Mouse (Mus musculus) lung, embryonic 16.5 days (tissue): ENCODE measurements at regions not wholly inside any gene's neighbourhood (a gene's known extent, or its start where the extent isn't known, plus 50 kb on each side); places are given as distances from the start of the nearest gene placed in this dataset.

Experiments
- ATAC-seq: fragments of 200-750 bp; cut with Nextera tagmentation; 2 replicates; pipeline ENCODE4 v1.8.0; 2017; ENCODE audit warnings: low read depth, mild to moderate bottlenecking, moderate library complexity
- H3K27ac ChIP-seq: fragments of 300-500 bp; sonication (generic); 2 replicates; pipeline ENCODE4 v1.5.1; 2014; ENCODE audit warnings: mild to moderate bottlenecking, control low read depth, low read length
- H3K27me3 ChIP-seq: fragments of 300-500 bp; sonication (generic); 2 replicates; pipeline ENCODE4 v1.6.1; 2014; ENCODE audit warnings: low read depth, low read length, mixed read lengths; ENCODE audit not compliant: control insufficient read depth, insufficient read depth
- H3K36me3 ChIP-seq: fragments of 300-500 bp; sonication (generic); 2 replicates; pipeline ENCODE4 v1.6.1; 2014; ENCODE audit warnings: low read length; ENCODE audit not compliant: control insufficient read depth, insufficient read depth
- H3K4me1 ChIP-seq: fragments of 300-500 bp; sonication (generic); replicated peaks from 2 replicates; pipeline ENCODE4 v1.6.1; 2014; ENCODE audit warnings: low read length, mixed read lengths; ENCODE audit not compliant: control insufficient read depth, insufficient read depth
- H3K4me2 ChIP-seq: fragments of 300-500 bp; sonication (generic); 2 replicates; pipeline ENCODE4 v1.6.1; 2014; ENCODE audit warnings: low read depth, low read length, control low read depth
- H3K4me3 ChIP-seq: fragments of 300-500 bp; sonication (generic); 2 replicates; pipeline ENCODE4 v1.5.1; 2014; ENCODE audit warnings: mild to moderate bottlenecking, low read length, control low read depth
- H3K9ac ChIP-seq: fragments of 300-500 bp; sonication (generic); 2 replicates; pipeline ENCODE4 v1.6.1; 2014; ENCODE audit warnings: low read length, control low read depth
- H3K9me3 ChIP-seq: fragments of 300-500 bp; sonication (generic); 2 replicates; pipeline ENCODE4 v1.6.1; 2016; ENCODE audit warnings: low read length; ENCODE audit not compliant: control insufficient read depth
- WGBS: fragments of 180-500 bp; shearing (Covaris S2); extraction: QIAGEN DNeasy Blood & Tissue Kit; methylation state at CpG from one replicate; pipeline ENCODE4 v1.1.7; 2014; 5-methylcytosine and 5-hydroxymethylcytosine counted together

DNA sequence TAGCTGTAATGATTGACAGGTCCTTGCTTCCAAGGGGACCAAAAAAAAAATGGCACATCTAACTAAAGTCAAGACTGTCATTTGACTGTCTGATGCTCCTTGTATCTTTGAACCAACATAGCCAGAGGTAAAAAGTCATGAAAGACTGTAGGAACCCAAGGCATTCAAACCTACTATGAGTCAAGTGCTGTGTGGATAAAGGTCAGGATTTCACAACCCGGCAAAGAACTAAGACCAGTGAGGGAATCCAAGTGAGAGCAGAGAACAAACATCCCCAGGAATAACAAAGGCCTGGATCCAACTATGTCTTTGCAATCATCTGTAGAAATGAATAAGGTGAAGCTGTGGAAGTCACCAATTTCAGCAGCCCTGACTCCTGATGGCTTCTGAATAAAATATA is 218.2 kb upstream of the Usp24 start:
- no peak overlapping the region for H3K9ac ChIP-seq
- no peak overlapping the region for H3K4me2 ChIP-seq
- H3K36me3 ChIP-seq = no peaks in the 10 kb centered on the region
- peaks cover 8% of the 10 kb centered on the region for H3K4me1 ChIP-seq
- H3K9me3 ChIP-seq = no peaks in the 10 kb centered on the region
- no peak overlapping the region for H3K27ac ChIP-seq
- no peak overlapping the region for H3K4me3 ChIP-seq
- ATAC-seq = no peak
- 93% methylated on average over 1 of the region's 1 CpGs for WGBS
- no peaks in the 10 kb centered on the region for H3K27me3 ChIP-seq

DNA sequence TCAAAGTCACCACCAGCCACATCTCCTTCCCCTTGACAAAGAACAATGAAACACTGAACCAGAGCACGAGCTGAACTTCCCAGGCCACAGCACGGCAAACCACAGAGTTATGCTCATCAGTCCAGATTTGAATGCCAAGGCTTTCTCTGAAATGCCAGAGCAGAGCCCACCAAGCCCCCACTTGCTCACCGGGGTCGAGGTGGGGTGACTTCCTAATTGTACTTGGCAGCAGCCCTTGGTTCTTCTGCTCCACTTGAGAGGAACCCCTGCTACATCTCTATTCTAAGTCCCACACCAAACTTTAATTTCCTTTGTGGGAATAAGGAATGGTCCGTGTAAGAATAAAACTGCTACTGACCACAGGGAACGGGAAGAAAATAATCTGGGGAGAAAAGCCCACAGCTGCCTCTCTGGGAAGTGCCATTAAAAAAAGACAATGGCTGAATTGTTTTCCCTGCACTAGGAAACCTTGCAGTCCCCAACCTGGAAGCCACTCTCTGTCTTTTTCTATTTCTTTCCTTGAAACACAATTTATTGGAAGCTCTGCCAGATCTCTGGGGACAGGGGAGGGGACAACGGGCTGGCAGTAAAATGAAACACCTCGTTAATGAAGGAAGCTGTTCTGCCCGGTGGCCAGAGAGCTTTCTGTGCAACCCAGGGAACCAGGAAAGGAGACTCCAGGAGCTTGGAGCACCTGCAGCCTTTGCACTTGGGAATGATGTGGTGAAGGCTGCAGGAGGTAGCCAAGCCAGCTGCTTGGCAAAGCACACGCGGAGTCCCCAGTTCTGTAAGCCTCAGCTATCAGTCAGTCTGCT is 215.6 kb upstream of the Usp24 start:
- WGBS = 53% methylated on average over 11 of the region's 11 CpGs
- Histone ChIP-seq H3K4me2 (no peak overlapping the region), H3K4me3 (no peak overlapping the region), H3K4me1 (peaks cover 8% of the 10 kb centered on the region), H3K9me3 (no peaks in the 10 kb centered on the region), H3K9ac (no peak overlapping the region), H3K36me3 (no peaks in the 10 kb centered on the region), H3K27ac (no peak overlapping the region), H3K27me3 (no peaks in the 10 kb centered on the region)
- ATAC-seq = no peak

DNA sequence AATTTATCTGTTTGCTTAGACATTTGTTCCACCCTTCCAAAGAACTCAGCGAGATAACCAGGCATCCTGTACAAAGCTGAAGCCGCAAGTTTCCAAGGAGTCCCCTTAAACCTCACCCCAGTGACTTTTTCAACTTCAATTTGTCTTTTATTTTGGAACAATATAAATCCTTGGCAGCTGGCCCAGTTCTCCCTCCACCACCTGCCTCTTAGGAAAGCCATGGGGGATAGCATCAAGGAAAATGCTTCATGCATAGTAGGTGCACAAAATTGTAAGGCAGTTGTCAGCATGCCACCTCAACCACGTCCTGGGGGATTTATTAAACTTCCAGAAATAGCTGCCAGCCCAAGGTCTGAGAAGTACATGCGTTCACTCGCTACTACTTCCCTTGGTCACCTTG is 214.1 kb upstream of the Usp24 start:
- Histone ChIP-seq H3K36me3 (no peaks in the 10 kb centered on the region), H3K9me3 (no peaks in the 10 kb centered on the region), H3K4me1 (peaks cover 8% of the 10 kb centered on the region), H3K27me3 (no peaks in the 10 kb centered on the region), H3K9ac (no peak overlapping the region), H3K4me3 (no peak overlapping the region), H3K27ac (no peak overlapping the region), H3K4me2 (no peak overlapping the region)
- no peak for ATAC-seq
- WGBS = 28% methylated on average over 5 of the region's 5 CpGs

DNA sequence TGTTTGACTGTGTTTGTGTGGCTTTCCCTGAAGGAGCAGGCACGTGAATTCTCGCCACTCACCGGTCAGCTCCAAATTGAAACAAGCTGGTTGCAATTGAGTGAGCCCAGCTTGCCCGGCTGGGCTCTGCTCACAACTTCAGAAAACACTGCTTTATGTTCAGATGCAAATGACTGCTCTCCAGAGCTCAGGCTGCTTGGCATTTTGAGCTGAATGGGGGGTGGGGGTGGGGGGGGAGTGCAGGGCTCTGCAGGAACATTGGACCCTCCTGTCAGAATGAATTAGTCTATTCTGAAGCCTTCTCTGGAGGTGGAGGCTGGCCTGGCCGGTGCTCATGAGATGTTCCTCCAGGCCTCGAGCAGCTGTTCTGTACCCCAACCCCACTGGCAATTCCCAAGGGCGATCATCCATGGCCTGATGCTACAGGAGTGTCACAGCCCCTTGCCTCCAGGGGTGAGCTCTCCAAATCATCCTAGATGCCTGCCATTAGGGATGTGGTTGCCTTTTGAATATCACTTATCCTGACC is 213.5 kb upstream of the Usp24 start:
- WGBS = 56% methylated on average over 7 of the region's 7 CpGs
- no peak overlapping the region for H3K4me2 ChIP-seq
- no peak for ATAC-seq

DNA sequence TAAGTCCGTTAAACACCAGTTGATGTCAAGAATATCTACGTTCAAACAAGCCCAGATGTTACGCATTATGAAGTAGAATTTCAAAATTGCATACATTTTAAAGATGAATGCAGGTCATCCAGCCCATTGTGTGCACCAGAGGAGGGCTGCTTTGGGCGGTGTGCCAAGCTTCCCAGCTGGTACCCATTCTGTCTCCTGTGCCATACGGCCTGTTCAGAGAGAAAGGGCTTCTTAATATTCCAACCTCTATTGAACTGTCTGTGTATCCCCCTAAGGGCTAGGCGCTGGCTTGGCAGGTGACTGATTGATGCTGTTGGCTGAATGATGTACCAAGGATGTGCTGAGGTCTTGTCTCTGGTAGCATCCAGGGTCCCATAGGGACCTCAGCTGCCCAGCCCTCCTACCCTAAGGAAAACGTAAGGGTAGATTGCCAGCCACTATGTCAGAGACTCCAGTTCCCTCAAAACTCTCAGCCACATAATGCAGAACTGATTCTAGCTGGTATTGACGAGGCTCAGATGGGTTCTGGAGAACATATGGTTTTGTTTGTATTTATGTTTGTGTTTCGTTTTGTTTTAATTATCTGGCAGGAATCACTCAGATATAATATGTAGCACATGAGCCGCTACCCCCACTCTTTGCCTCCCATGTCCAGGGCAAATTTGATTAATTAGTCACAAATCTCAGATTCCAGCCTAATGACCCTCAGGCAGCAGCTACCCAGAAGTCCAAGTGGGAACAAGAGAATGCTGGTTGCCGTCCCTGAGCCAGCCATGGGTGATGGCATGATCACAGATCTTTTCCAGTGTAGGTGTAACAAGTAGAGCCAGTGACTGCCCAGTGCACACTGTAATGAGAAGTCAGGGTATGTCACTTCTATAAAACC is 212.0 kb upstream of the Usp24 start:
- ATAC-seq = no peak
- WGBS = 63% methylated on average over 11 of the region's 11 CpGs

More for the DNA sequence above, 213.5 kb upstream of the Usp24 start:
- no peak overlapping the region for H3K4me3 ChIP-seq
- H3K27ac ChIP-seq = no peak overlapping the region
- H3K9ac ChIP-seq = no peak overlapping the region
- H3K9me3 ChIP-seq = no peaks in the 10 kb centered on the region
- no peaks in the 10 kb centered on the region for H3K36me3 ChIP-seq
- peaks cover 8% of the 10 kb centered on the region for H3K4me1 ChIP-seq
- H3K27me3 ChIP-seq = no peaks in the 10 kb centered on the region

DNA sequence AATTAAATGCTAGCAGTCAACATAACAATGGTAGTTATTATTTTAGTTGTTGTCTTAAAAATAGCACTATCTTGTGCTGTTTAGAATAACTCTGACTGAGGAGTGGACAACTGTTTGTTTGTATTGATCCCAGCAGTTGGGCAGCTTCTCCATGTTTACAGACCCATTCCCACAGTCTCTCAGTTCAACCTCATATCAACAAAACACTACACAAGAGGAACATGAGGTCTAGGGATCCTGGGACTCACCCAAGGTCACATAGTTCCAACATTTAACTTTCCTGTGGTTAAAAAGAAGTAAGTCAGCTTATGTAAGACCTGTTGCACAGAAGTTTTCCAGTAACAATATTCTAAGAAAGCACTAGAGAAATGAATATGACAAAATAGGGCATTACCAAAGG is 203.0 kb upstream of the Usp24 start:
- peaks cover 6% of the 10 kb centered on the region for H3K4me1 ChIP-seq
- H3K9ac ChIP-seq = no peak overlapping the region
- no peak overlapping the region for H3K4me3 ChIP-seq
- H3K4me2 ChIP-seq = no peak overlapping the region
- H3K27ac ChIP-seq = no peak overlapping the region; the same call in 1 of the 2 replicates
- ATAC-seq = peak; percentile 73
- H3K27me3 ChIP-seq = no peaks in the 10 kb centered on the region
- no peaks in the 10 kb centered on the region for H3K36me3 ChIP-seq
- no peaks in the 10 kb centered on the region for H3K9me3 ChIP-seq

More for the DNA sequence above, 212.0 kb upstream of the Usp24 start:
- no peak overlapping the region for H3K4me3 ChIP-seq
- no peak overlapping the region for H3K4me2 ChIP-seq
- H3K9me3 ChIP-seq = no peaks in the 10 kb centered on the region
- H3K36me3 ChIP-seq = no peaks in the 10 kb centered on the region
- H3K27ac ChIP-seq = no peak overlapping the region
- H3K9ac ChIP-seq = no peak overlapping the region
- H3K27me3 ChIP-seq = no peaks in the 10 kb centered on the region
- H3K4me1 ChIP-seq = peaks cover 8% of the 10 kb centered on the region

DNA sequence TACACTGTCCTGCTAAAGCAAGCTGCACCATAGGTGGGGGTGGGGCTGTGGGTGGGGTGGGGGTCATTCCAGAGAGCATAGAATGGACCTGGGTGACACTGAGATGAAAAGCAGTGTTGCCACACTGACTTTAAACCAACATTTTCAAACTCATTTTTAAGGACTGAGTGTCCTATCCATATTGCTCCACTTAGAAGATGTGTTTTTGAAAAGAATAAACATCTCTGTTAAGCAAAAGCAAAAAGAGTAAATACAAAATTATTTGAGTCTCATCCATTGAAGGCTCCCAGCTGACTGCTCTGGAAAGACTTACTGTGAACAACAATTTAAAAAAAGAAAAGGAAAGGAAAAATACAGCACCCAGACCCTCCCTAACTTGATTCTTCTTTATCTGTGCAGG is 202.3 kb upstream of the Usp24 start:
- Histone ChIP-seq H3K4me1 (peaks cover 6% of the 10 kb centered on the region), H3K27ac (peak overlapping the region; percentile 68), H3K27me3 (no peaks in the 10 kb centered on the region), H3K4me2 (no peak overlapping the region), H3K9ac (no peak overlapping the region), H3K9me3 (no peaks in the 10 kb centered on the region), H3K4me3 (no peak overlapping the region), H3K36me3 (no peaks in the 10 kb centered on the region)
- peak; percentile 60 for ATAC-seq

DNA sequence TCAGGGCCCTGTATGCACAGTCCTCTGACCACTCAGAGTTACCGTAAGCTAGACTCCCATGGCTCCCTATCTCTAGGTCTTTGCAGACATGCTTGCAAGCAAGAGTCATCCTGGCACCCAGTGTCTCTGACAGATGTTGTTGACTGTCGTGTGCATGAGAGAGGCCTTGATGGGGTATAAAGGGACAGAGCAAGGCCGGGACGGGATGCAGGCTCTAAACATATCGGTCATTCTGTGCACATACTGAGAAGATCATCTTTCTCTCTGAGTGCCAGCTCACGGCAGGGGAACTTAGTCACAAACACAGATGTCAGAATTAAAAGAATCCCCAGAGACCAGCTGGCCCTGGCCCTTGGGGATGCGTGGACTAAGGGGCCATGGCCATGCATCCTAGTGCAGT is 199.4 kb upstream of the Usp24 start:
- no peaks in the 10 kb centered on the region for H3K27me3 ChIP-seq
- WGBS = 65% methylated on average over 7 of the region's 7 CpGs
- peaks cover 6% of the 10 kb centered on the region for H3K4me1 ChIP-seq
- no peak overlapping the region for H3K27ac ChIP-seq
- no peak overlapping the region for H3K9ac ChIP-seq
- no peaks in the 10 kb centered on the region for H3K36me3 ChIP-seq
- no peak for ATAC-seq
- H3K4me2 ChIP-seq = no peak overlapping the region
- H3K4me3 ChIP-seq = no peak overlapping the region
- no peaks in the 10 kb centered on the region for H3K9me3 ChIP-seq

DNA sequence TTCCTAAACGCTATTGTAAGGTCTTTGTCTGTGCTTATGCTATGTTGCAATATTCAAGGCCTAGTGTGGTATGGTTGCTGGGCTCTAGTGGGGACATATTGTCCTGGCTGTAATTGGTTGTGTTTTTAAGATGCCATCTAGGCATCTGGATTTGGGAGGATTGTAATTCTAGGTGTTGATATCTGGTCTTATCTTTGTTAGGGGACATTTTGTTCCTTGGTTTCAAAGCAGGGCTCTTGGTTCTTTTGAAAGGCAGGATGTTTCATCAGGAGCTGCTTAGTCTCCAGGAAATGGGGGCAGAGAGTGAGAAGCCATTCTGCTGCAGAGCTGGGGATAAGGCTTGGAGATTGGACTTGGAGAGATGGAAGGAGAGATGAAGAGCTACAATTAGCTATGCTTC is 194.7 kb upstream of the Usp24 start:
- Histone ChIP-seq H3K9ac (no peak overlapping the region), H3K4me3 (no peak overlapping the region), H3K4me2 (no peak overlapping the region), H3K27me3 (no peaks in the 10 kb centered on the region), H3K4me1 (peaks cover 14% of the 10 kb centered on the region), H3K27ac (no peak overlapping the region), H3K9me3 (no peaks in the 10 kb centered on the region), H3K36me3 (no peaks in the 10 kb centered on the region)
- WGBS = 76% methylated on average over 1 of the region's 1 CpGs
- ATAC-seq = no peak
